Mouse (Mus musculus) CH12.LX (cell line): ENCODE measurements around the gene Ltbp2. TPM values are rescaled to one million over a fixed set of nuclear protein-coding genes. Genes with fewer than 3 reads are reported as not detected.

Experiments
- DNase-seq: peaks from one replicate; pipeline ENCODE4 v3.0.0-alpha.2; 2013; ENCODE audit errors: extremely low read depth
- H3K27ac ChIP-seq: 2 replicates; pipeline ENCODE4 v1.5.1; 2012; ENCODE audit warnings: low read depth, mild to moderate bottlenecking, control low read depth, moderate library complexity; ENCODE audit not compliant: insufficient read depth
- H3K27me3 ChIP-seq: replicated peaks from 2 replicates; pipeline ENCODE3; 2012; ENCODE audit warnings: inconsistent platforms
- H3K36me3 ChIP-seq, 2 experiments: replicated peaks in 1 of 2; 2 replicates each; pipeline versions ENCODE3 to v1.6.1; 2012; ENCODE audit warnings: inconsistent platforms in 1 of 2, low read length in 1 of 2, mild to moderate bottlenecking in 1 of 2, mixed read lengths in 1 of 2, moderate library complexity in 1 of 2; ENCODE audit not compliant: control insufficient read depth in 1 of 2, insufficient read depth in 1 of 2
- H3K4me1 ChIP-seq, 2 experiments: 2 replicates each; pipeline ENCODE4 v1.6.1; 2012; ENCODE audit warnings: inconsistent platforms in 1 of 2, moderate library complexity in 1 of 2; ENCODE audit not compliant: insufficient read depth in 2 of 2, control insufficient read depth in 1 of 2
- H3K4me2 ChIP-seq: 2 replicates; pipeline ENCODE4 v1.6.1; 2012; ENCODE audit warnings: low read depth, mild to moderate bottlenecking, control low read depth; ENCODE audit not compliant: poor library complexity, insufficient read depth, severe bottlenecking
- H3K4me3 ChIP-seq, 3 experiments: fragments of 150-350 bp in 1 of 3; sonication (generic) in 1 of 3; replicated peaks in 1 of 3; 2 replicates each; pipeline versions ENCODE3 to v1.5.1; 2011 to 2012; ENCODE audit warnings: low read depth in 2 of 3, low read length in 2 of 3, mild to moderate bottlenecking in 2 of 3, moderate library complexity in 2 of 3, control low read depth in 1 of 3, improper control_type of control experiment in 1 of 3, inconsistent platforms in 1 of 3, mixed read lengths in 1 of 3; ENCODE audit not compliant: poor library complexity in 1 of 3
- H3K79me2 ChIP-seq: replicated peaks from 2 replicates; pipeline ENCODE4 v1.6.1; 2012; ENCODE audit warnings: mild to moderate bottlenecking, moderate library complexity; ENCODE audit not compliant: control insufficient read depth, poor library complexity, insufficient read depth, severe bottlenecking; ENCODE audit errors: extremely low read depth
- H3K9ac ChIP-seq: 2 replicates; pipeline ENCODE4 v1.6.1; 2012; ENCODE audit warnings: low read depth, mild to moderate bottlenecking, control low read depth, moderate library complexity; ENCODE audit not compliant: insufficient read depth
- H3K9me3 ChIP-seq: replicated peaks from 2 replicates; pipeline ENCODE3; 2012; ENCODE audit warnings: low read length, inconsistent platforms, mixed read lengths
- BHLHE40 ChIP-seq: IDR thresholded peaks from 2 replicates; pipeline ENCODE4 v1.6.1; 2011; ENCODE audit warnings: mild to moderate bottlenecking, low read depth, low read length, improper control_type of control experiment
- CHD1 ChIP-seq: IDR thresholded peaks from 2 replicates; pipeline ENCODE4 v1.6.1; 2012; ENCODE audit warnings: low read depth, low read length, improper control_type of control experiment, inconsistent platforms
- ELF1 ChIP-seq: IDR thresholded peaks from 2 replicates; pipeline ENCODE4 v1.6.1; 2014; ENCODE audit warnings: low read depth, mild to moderate bottlenecking, inconsistent platforms, low read length, improper control_type of control experiment
- EP300 ChIP-seq: IDR thresholded peaks from 2 replicates; pipeline ENCODE4 v1.6.1; 2011; ENCODE audit warnings: low read length, improper control_type of control experiment
- ETS1 ChIP-seq: conservative IDR thresholded peaks from 2 replicates; pipeline ENCODE4 v1.6.1; 2012; ENCODE audit warnings: low read depth, mild to moderate bottlenecking, inconsistent platforms, low read length, improper control_type of control experiment, moderate library complexity
- GABPA ChIP-seq: IDR thresholded peaks from 2 replicates; pipeline ENCODE4 v1.6.1; 2012; ENCODE audit warnings: low read depth, low read length, improper control_type of control experiment, inconsistent platforms; ENCODE audit not compliant: insufficient replicate concordance
- IRF4 ChIP-seq: IDR thresholded peaks from 2 replicates; pipeline ENCODE4 v1.6.1; 2014; ENCODE audit warnings: low read depth, mild to moderate bottlenecking, inconsistent platforms, low read length, improper control_type of control experiment
- JUND ChIP-seq: conservative IDR thresholded peaks from 2 replicates; pipeline ENCODE4 v1.6.1; 2011; ENCODE audit warnings: low read depth, low read length, improper control_type of control experiment
- MAFK ChIP-seq: IDR thresholded peaks from 2 replicates; pipeline ENCODE4 v1.6.1; 2011; ENCODE audit warnings: low read length, improper control_type of control experiment; ENCODE audit not compliant: insufficient replicate concordance
- MAX ChIP-seq: IDR thresholded peaks from 2 replicates; pipeline ENCODE4 v1.6.1; 2011; ENCODE audit warnings: low read length, improper control_type of control experiment
- NRF1 ChIP-seq: IDR thresholded peaks from 2 replicates; pipeline ENCODE4 v1.6.1; 2014; ENCODE audit warnings: low read depth, mild to moderate bottlenecking, inconsistent platforms, low read length, improper control_type of control experiment, moderate library complexity
- RAD21 ChIP-seq: IDR thresholded peaks from 2 replicates; pipeline ENCODE4 v1.6.1; 2011; ENCODE audit warnings: low read depth, mild to moderate bottlenecking, low read length, improper control_type of control experiment, moderate library complexity
- UBTF ChIP-seq: IDR thresholded peaks from 2 replicates; pipeline ENCODE4 v1.6.1; 2012; ENCODE audit warnings: low read depth, mild to moderate bottlenecking, inconsistent platforms, low read length, improper control_type of control experiment, moderate library complexity
- USF1 ChIP-seq: IDR thresholded peaks from 2 replicates; pipeline ENCODE4 v1.6.1; 2014; ENCODE audit warnings: low read depth, mild to moderate bottlenecking, inconsistent platforms, low read length, improper control_type of control experiment
- USF2 ChIP-seq: conservative IDR thresholded peaks from 2 replicates; pipeline ENCODE4 v1.6.1; 2011; ENCODE audit warnings: low read depth, low read length, improper control_type of control experiment
- ZKSCAN1 ChIP-seq: IDR thresholded peaks from 2 replicates; pipeline ENCODE4 v1.6.1; 2012; ENCODE audit warnings: low read depth, inconsistent platforms, low read length, improper control_type of control experiment, borderline replicate concordance
- ZNF384 ChIP-seq: IDR thresholded peaks from 2 replicates; pipeline ENCODE4 v1.6.1; 2012; ENCODE audit warnings: low read depth, low read length, improper control_type of control experiment, inconsistent platforms
- dilution Hi-C: fragments of 300-500 bp; cut with MboI; formaldehyde crosslinking; loops from 2 replicates; pipeline ENCODE4 v1.14.3; 2020; ENCODE audit warnings: low sequenced_read_pairs; ENCODE audit not compliant: extremely low pct_unique_long_range_greater_than_20kb, extremely low pct_ligation_motif_present
- in situ Hi-C: fragments of 300-500 bp; cut with MboI; formaldehyde crosslinking; loops from 3 replicates; pipeline ENCODE4 v1.14.3; 2019; ENCODE audit warnings: low sequenced_read_pairs, low pct_ligation_motif_present, low pct_unique_long_range_greater_than_20kb, mixed read lengths
- polyA plus RNA-seq: library from polyadenylated mRNA; unstranded; fragments of >175 nt; gene quantifications from 2 replicates; pipeline ENCODE4 v1.2.1, GENCODE M21; 2012; ENCODE audit warnings: low read depth; ENCODE audit not compliant: insufficient read length
- total RNA-seq, 2 experiments: library from RNA; depleted of rRNA; stranded (reverse); fragments of 300-350 nt in 1 of 2; fragments of >200 nt in 1 of 2; gene quantifications; 2 replicates each; pipeline ENCODE4 v1.2.3; 2012 to 2014

Gene Ltbp2
- total and polyA plus RNA-seq, 3 experiments: 0.25 to 0.97 TPM; not detected in 1

GRCm38 (mm10) chr12:84917799-84918198 lies 41.5 kb upstream of the Ltbp2 start:
- in situ Hi-C loops: no loop called here
- H3K4me1 ChIP-seq: peaks cover 6 to 45% of the 10 kb centered on the region in 2 experiments; a peak in 3 of 4 replicates
- H3K4me3 ChIP-seq: no peak overlapping the region
- TF ChIP-seq JUND (no peak), NRF1 (no peak), USF2 (no peak), ELF1 (no peak), ZNF384 (no peak), ETS1 (no peak), MAFK (no peak), BHLHE40 (no peak), EP300 (no peak), ZKSCAN1 (no peak), USF1 (no peak)
- dilution Hi-C loops: no loop called here
- H3K27me3 ChIP-seq: no peaks in the 10 kb centered on the region
- no peak overlapping the region for H3K4me2 ChIP-seq
- H3K36me3 ChIP-seq: peaks cover 48 to 70% of the 10 kb centered on the region in 2 experiments
- H3K9ac ChIP-seq: no peak overlapping the region
- no peak overlapping the region for H3K27ac ChIP-seq
- H3K9me3 ChIP-seq: no peaks in the 10 kb centered on the region
- DNase-seq: no peak
- no peaks in the 10 kb centered on the region for H3K79me2 ChIP-seq

DNA sequence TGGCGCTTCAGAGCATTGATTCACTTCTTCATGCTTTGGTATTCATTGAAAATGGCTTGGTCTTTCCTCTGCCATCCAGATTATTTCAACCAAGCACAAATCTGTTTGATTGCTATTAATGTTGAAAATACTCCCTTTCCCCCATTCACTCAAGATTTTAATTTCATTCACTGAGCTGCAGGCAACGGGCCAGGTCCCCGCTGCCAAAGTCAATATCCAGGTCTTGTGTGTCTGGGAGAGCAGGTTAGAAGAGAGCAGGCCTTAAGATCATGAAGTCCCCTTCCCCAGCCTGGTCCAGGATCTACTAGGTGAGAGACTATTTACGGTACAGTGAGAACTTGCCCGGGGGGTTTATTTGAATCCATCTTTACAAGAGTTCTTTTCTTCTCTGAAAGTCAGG lies 38.6 kb upstream of the Ltbp2 start:
- H3K27me3 ChIP-seq: no peaks in the 10 kb centered on the region
- DNase-seq: no peak
- no peak overlapping the region for H3K4me2 ChIP-seq
- no peak overlapping the region for H3K4me3 ChIP-seq
- H3K79me2 ChIP-seq: no peaks in the 10 kb centered on the region
- dilution Hi-C loops: no loop called here
- TF ChIP-seq CHD1: no peak
- TF ChIP-seq USF1: no peak
- TF ChIP-seq UBTF: no peak
- no peak for TF ChIP-seq GABPA
- no peak for TF ChIP-seq IRF4
- no peak for TF ChIP-seq MAX
- TF ChIP-seq RAD21: no peak
- H3K9me3 ChIP-seq: no peaks in the 10 kb centered on the region
- peaks cover 24 to 45% of the 10 kb centered on the region in 2 experiments for H3K36me3 ChIP-seq
- no peak overlapping the region for H3K9ac ChIP-seq
- no peak overlapping the region for H3K27ac ChIP-seq
- H3K4me1 ChIP-seq: peaks cover 5 to 41% of the 10 kb centered on the region in 2 experiments; a peak in 3 of 4 replicates
- in situ Hi-C loops: no loop called here
